ENCODE assay signal across 24 mouse cellular contexts in the genomic region with DNA sequence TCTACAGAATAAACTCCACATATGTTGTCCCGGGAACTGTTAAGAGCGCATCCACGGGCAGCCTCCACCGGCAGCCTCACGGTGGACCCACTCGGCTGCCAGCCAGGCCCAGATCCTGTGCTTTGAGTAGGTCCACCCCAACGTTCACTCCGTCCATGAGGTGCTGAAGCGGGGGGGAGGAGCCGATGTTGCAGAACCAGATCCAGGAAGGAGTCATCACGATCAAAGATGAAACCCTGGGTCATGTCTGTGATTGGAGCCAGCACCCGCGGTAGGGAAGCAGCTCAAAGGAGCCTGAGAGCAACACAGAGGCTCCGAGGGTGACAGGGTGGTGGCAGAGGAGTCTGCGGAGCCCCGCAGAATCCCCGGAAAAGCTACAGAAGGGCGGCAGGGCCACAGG. TPM values are rescaled to one million over a fixed set of nuclear protein-coding genes. Genes with fewer than 3 reads are reported as not detected.
A peak's percentile ranks its signal among the peaks of the same experiment; 100 is the strongest.
DNase-seq lines count a peak whose midpoint lies in the region; ATAC-seq and TF ChIP-seq lines count a peak whose summit lies in the region.
"Had no signal": no experiment of that assay in that cellular context is flagged by ENCODE, and none has a peak within 500 bp of the region (broad histone marks: within the 10 kb centered on the region; RNA-seq: fewer than 3 reads in every experiment).

No protein-coding gene starts in this region.

- no peak overlapping the region for H3K9ac ChIP-seq in midbrain, embryonic 13.5 days (replicated peaks)
- H3K9ac ChIP-seq: embryonic facial prominence, embryonic 13.5 days; embryonic facial prominence, embryonic 15.5 days; forebrain, embryonic 12.5 days had no signal

- TF ChIP-seq CTCF in testis, adult 2 months (IDR thresholded peaks at IDR 0.05; ENCODE audit: control insufficient read depth, insufficient read depth, insufficient replicate concordance, low read depth, low read length), result no peak

- no peak for DNase-seq in testis, postnatal 14 days (ENCODE audit: low spot score)
- DNase-seq in ES-CJ7 (ENCODE audit: low read depth, low spot score) (peak; percentile 44), R1 (ENCODE audit: low read depth, low spot score) (peak; percentile 55)
- no peak for DNase-seq in lung, postnatal 14 days
- DNase-seq in ovary, postnatal 14 days (ENCODE audit: low spot score), result no peak
- DNase-seq: adrenal gland, adult 2 months; adrenal gland, postnatal 10 days; adrenal gland, postnatal 25 days; cerebellum, adult 11 months; cerebellum, adult 18-20 months; cerebellum, adult 8-10 months; cerebellum, adult 9-11 months; cerebellum, postnatal 14 days; cerebellum, postnatal 36 days; embryo, embryonic 11 days had no signal

- no peaks in the 10 kb centered on the region for H3K36me3 ChIP-seq in testis, adult 2 months (ENCODE audit: control insufficient read depth, insufficient read depth, low read length)
- no peaks in the 10 kb centered on the region for H3K36me3 ChIP-seq in midbrain, embryonic 13.5 days
- H3K36me3 ChIP-seq: embryonic facial prominence, embryonic 13.5 days; embryonic facial prominence, embryonic 15.5 days; forebrain, embryonic 10.5 days; forebrain, embryonic 12.5 days had no signal

- peak overlapping the region; percentile 30 for H3K4me3 ChIP-seq in testis, adult 2 months (ENCODE audit: control insufficient read depth, low read depth, low read length)
- no peak overlapping the region for H3K4me3 ChIP-seq in midbrain, embryonic 13.5 days (replicated peaks)
- H3K4me3 ChIP-seq: embryonic facial prominence, embryonic 13.5 days; embryonic facial prominence, embryonic 15.5 days; erythroblast, embryonic 14.5 days; forebrain, embryonic 10.5 days; forebrain, embryonic 12.5 days had no signal

- 85% methylated on average over 18 of the region's 18 CpGs for WGBS in midbrain, embryonic 13.5 days

- TF ChIP-seq POLR2A in testis, adult 2 months (IDR thresholded peaks at IDR 0.05; ENCODE audit: control insufficient read depth, low read depth, low read length), result no peak

- no peak overlapping the region for H3K27ac ChIP-seq in testis, adult 2 months (ENCODE audit: control insufficient read depth, insufficient read depth, low read depth, low read length)
- no peak overlapping the region for H3K27ac ChIP-seq in midbrain, embryonic 13.5 days
- H3K27ac ChIP-seq: embryonic facial prominence, embryonic 13.5 days; embryonic facial prominence, embryonic 15.5 days; forebrain, embryonic 10.5 days; forebrain, embryonic 12.5 days had no signal

- H3K4me1 ChIP-seq in testis, adult 2 months (ENCODE audit: control insufficient read depth, insufficient read depth, low read length), result no peaks in the 10 kb centered on the region; the same call in none of the 2 replicates
- H3K4me1 ChIP-seq in midbrain, embryonic 13.5 days (replicated peaks), result no peaks in the 10 kb centered on the region
- H3K4me1 ChIP-seq: embryonic facial prominence, embryonic 13.5 days; embryonic facial prominence, embryonic 15.5 days; forebrain, embryonic 12.5 days had no signal

- no peak overlapping the region for H3K4me2 ChIP-seq in midbrain, embryonic 13.5 days (replicated peaks)
- H3K4me2 ChIP-seq: embryonic facial prominence, embryonic 13.5 days; embryonic facial prominence, embryonic 15.5 days; forebrain, embryonic 12.5 days had no signal

- no peaks in the 10 kb centered on the region for H3K9me3 ChIP-seq in midbrain, embryonic 13.5 days
- H3K9me3 ChIP-seq: embryonic facial prominence, embryonic 13.5 days; embryonic facial prominence, embryonic 15.5 days; forebrain, embryonic 10.5 days; forebrain, embryonic 12.5 days had no signal

- no peak for ATAC-seq in midbrain, embryonic 13.5 days
- ATAC-seq: forebrain, embryonic 14.5 days; forebrain, embryonic 16.5 days had no signal

- no peaks in the 10 kb centered on the region for H3K27me3 ChIP-seq in testis, adult 2 months (ENCODE audit: control insufficient read depth, insufficient read depth, low read length)
- no peaks in the 10 kb centered on the region for H3K27me3 ChIP-seq in midbrain, embryonic 13.5 days
- H3K27me3 ChIP-seq: embryonic facial prominence, embryonic 13.5 days; embryonic facial prominence, embryonic 15.5 days; forebrain, embryonic 12.5 days had no signal

RNA-seq across cellular contexts. Expression of a gene that starts 22.7 kb away (rescaled TPM):
- 0.06 TPM in 1 of 2 replicates, not detected in the other for polyA plus RNA-seq in testis, adult 2 months (2012; rRNA removed)
- polyA plus RNA-seq in midbrain, embryonic 13.5 days (2015; fragmentation: Nextera tagmentation; extraction: Ambion mirVana), result 0.45 and 1.2 TPM in 2 replicates
- polyA plus RNA-seq: adrenal gland, adult 2 months had no signal

RNA-seq across cellular contexts. Expression of a gene that starts 26.3 kb away (rescaled TPM):
- polyA plus RNA-seq in testis, adult 2 months (2012; rRNA removed), result 2.9 and 3.8 TPM in 2 replicates
- 52.8 and 55.9 TPM in 2 replicates for polyA plus RNA-seq in midbrain, embryonic 13.5 days (2015; fragmentation: Nextera tagmentation; extraction: Ambion mirVana)

RNA-seq across cellular contexts. Expression of a gene that starts 26.4 kb away (rescaled TPM):
- 59.9 and 60.4 TPM in 2 replicates for polyA plus RNA-seq in testis, adult 2 months (2012; rRNA removed)
- 169 and 171 TPM in 2 replicates for polyA plus RNA-seq in midbrain, embryonic 13.5 days (2015; fragmentation: Nextera tagmentation; extraction: Ambion mirVana)

RNA-seq across cellular contexts. Expression of a gene that starts 45.4 kb away (rescaled TPM):
- 4.5 and 5.3 TPM in 2 replicates for polyA plus RNA-seq in testis, adult 2 months (2012; rRNA removed)
- polyA plus RNA-seq in midbrain, embryonic 13.5 days (2015; fragmentation: Nextera tagmentation; extraction: Ambion mirVana), result 8.6 and 9.5 TPM in 2 replicates
- polyA plus RNA-seq: erythroblast, embryonic 14.5 days had no signal

Comparison
In these comparisons a context has a peak if more than half of its experiments do, and no peak if none do; other contexts are left out.
1. DNase-seq: peak in ES-CJ7 (single experiment) and R1 (single experiment); none in testis, postnatal 14 days (single experiment), lung, postnatal 14 days (single experiment) and ovary, postnatal 14 days (single experiment).
2. RNA of a gene that starts 26.3 kb away (polyA plus RNA-seq): 52.8 to 55.9 TPM in midbrain, embryonic 13.5 days; 2.9 to 3.8 TPM in testis, adult 2 months; every median in the first group is over 10 times any median in the second.